In the genomic region with DNA sequence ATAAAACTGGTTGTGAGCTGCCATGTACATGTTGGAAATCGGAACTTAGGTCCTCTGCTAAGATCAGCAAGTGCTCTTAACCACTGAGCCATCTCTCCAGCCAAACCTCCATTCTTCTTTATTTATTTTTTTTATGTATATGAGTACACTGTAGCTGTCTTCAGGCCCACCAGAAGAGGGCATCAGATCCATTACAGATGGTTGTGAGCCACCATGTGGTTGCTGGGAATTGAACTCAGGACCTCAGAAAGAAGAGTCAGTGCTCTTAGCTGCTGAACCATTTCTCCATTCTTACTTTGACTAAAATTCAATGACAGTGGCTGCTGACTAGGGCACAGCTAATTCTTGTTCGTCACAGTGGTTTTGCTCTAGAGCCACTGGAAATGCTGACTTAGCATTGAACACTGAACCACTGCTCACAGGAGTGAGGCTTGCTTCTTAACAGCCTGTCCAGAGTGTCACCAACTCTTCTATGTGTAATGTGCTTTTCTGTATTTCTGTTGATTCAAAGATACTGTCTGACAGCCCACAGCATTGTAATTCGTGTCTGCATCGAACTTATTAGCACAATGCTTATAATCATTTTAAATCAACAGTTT, we compare ENCODE assay signal across 26 mouse cellular contexts. TPM values are rescaled to one million over a fixed set of nuclear protein-coding genes. Genes with fewer than 3 reads are reported as not detected.
A peak's percentile ranks its signal among the peaks of the same experiment; 100 is the strongest.
DNase-seq lines count a peak whose midpoint lies in the region; ATAC-seq and TF ChIP-seq lines count a peak whose summit lies in the region.
"Had no signal": no experiment of that assay in that cellular context is flagged by ENCODE, and none has a peak within 500 bp of the region (broad histone marks: within the 10 kb centered on the region; RNA-seq: fewer than 3 reads in every experiment).

No protein-coding gene starts in this region.

- TF ChIP-seq CTCF in hindbrain, postnatal 0 days (IDR thresholded peaks at IDR 0.05; ENCODE audit: low read depth), result peak; percentile 22; the same call in 1 of the 2 replicates
- TF ChIP-seq CTCF in liver, embryonic 14.5 days (IDR thresholded peaks at IDR 0.05; ENCODE audit: low read depth), result peak; percentile 32; the same call in 1 of the 2 replicates
- TF ChIP-seq CTCF in CH12.LX (conservative IDR thresholded peaks at IDR 0.05 in 1 of 2, IDR thresholded peaks at IDR 0.05 in 1 of 2; ENCODE audit: low read depth in 2 of 2, low read length in 2 of 2), result peak in 1 of 2 experiments; percentile 62; a peak in 2 of 4 replicates
- peak; percentile 45 for TF ChIP-seq CTCF in Patski (IDR thresholded peaks at IDR 0.05)

- CTCF ChIA-PET in Patski (lab: Charles Lee), result no interaction called here

- ATAC-seq in hindbrain, postnatal 0 days, result no peak
- ATAC-seq in liver, embryonic 14.5 days (ENCODE audit: insufficient read depth), result no peak
- no peak for ATAC-seq in Patski
- ATAC-seq: forebrain, embryonic 14.5 days; midbrain, embryonic 16.5 days had no signal

- POLR2A ChIA-PET in Patski (lab: Charles Lee), result no interaction called here

- no peaks in the 10 kb centered on the region for H3K79me2 ChIP-seq in CH12.LX (replicated peaks; ENCODE audit: control insufficient read depth, extremely low read depth, insufficient read depth, poor library complexity, severe bottlenecking)

- TF ChIP-seq POLR2A in CH12.LX (IDR thresholded peaks at IDR 0.05; ENCODE audit: low read depth, low read length), result no peak

- peaks cover 79% of the 10 kb centered on the region for H3K36me3 ChIP-seq in hindbrain, postnatal 0 days (ENCODE audit: insufficient read depth, low read length)
- H3K36me3 ChIP-seq in hindbrain, embryonic 10.5 days, result peaks cover 100% of the 10 kb centered on the region
- peaks cover 99% of the 10 kb centered on the region for H3K36me3 ChIP-seq in liver, embryonic 14.5 days (replicated peaks; ENCODE audit: control insufficient read depth, insufficient read depth, low read depth)
- H3K36me3 ChIP-seq in CH12.LX (replicated peaks in 1 of 2; ENCODE audit: control insufficient read depth in 1 of 2, insufficient read depth in 1 of 2, low read length in 1 of 2), result peaks cover 90 to 99% of the 10 kb centered on the region in 2 experiments

- H3K4me3 ChIP-seq in hindbrain, postnatal 0 days (ENCODE audit: low read length), result no peak overlapping the region
- no peak overlapping the region for H3K4me3 ChIP-seq in hindbrain, embryonic 10.5 days
- H3K4me3 ChIP-seq in liver, embryonic 14.5 days (ENCODE audit: insufficient read depth in 1 of 2, low read depth in 2 of 2, low read length in 2 of 2), result no peak overlapping the region
- H3K4me3 ChIP-seq in CH12.LX (replicated peaks in 1 of 3; ENCODE audit: low read depth in 2 of 3, low read length in 2 of 3, poor library complexity in 1 of 3), result no peak overlapping the region
- H3K4me3 ChIP-seq: embryonic facial prominence, embryonic 15.5 days; heart, embryonic 15.5 days; limb, embryonic 10.5 days; liver, embryonic 13.5 days; lung, embryonic 15.5 days had no signal

- no peak overlapping the region for H3K4me2 ChIP-seq in hindbrain, postnatal 0 days (ENCODE audit: low read depth, low read length)
- H3K4me2 ChIP-seq in liver, embryonic 14.5 days (ENCODE audit: low read depth), result no peak overlapping the region
- H3K4me2 ChIP-seq in CH12.LX (ENCODE audit: insufficient read depth, low read depth, poor library complexity, severe bottlenecking), result no peak overlapping the region
- H3K4me2 ChIP-seq: embryonic facial prominence, embryonic 15.5 days; heart, embryonic 15.5 days; hindbrain, embryonic 14.5 days; liver, embryonic 13.5 days; lung, embryonic 15.5 days had no signal

- WGBS in hindbrain, postnatal 0 days, result 89% methylated on average over 4 of the region's 4 CpGs
- 93% methylated on average over 4 of the region's 4 CpGs for WGBS in hindbrain, embryonic 10.5 days
- WGBS in liver, embryonic 14.5 days (ENCODE audit: insufficient replicate concordance), result 88% methylated on average over 4 of the region's 4 CpGs

- peak; percentile 14 for TF ChIP-seq RAD21 in CH12.LX (IDR thresholded peaks at IDR 0.05; ENCODE audit: low read depth, low read length)

- H3K27ac ChIP-seq in hindbrain, postnatal 0 days, result no peak overlapping the region
- H3K27ac ChIP-seq in hindbrain, embryonic 10.5 days, result no peak overlapping the region
- H3K27ac ChIP-seq in liver, embryonic 14.5 days, result no peak overlapping the region
- H3K27ac ChIP-seq in CH12.LX (ENCODE audit: insufficient read depth, low read depth), result no peak overlapping the region
- H3K27ac ChIP-seq: embryonic facial prominence, embryonic 15.5 days; heart, embryonic 15.5 days; hindbrain, embryonic 14.5 days; limb, embryonic 10.5 days; liver, embryonic 13.5 days; lung, embryonic 15.5 days; macrophage had no signal

- no peaks in the 10 kb centered on the region for H3K9me3 ChIP-seq in hindbrain, postnatal 0 days (ENCODE audit: low read length)
- H3K9me3 ChIP-seq in hindbrain, embryonic 10.5 days, result no peaks in the 10 kb centered on the region
- H3K9me3 ChIP-seq in liver, embryonic 14.5 days (ENCODE audit: control insufficient read depth, low read length), result no peaks in the 10 kb centered on the region
- no peaks in the 10 kb centered on the region for H3K9me3 ChIP-seq in CH12.LX (replicated peaks; ENCODE audit: low read length)
- H3K9me3 ChIP-seq: embryonic facial prominence, embryonic 15.5 days; G1E; heart, embryonic 15.5 days; limb, embryonic 10.5 days; liver, embryonic 13.5 days; lung, embryonic 15.5 days had no signal

- DNase-seq in hindbrain, postnatal 0 days (ENCODE audit: low spot score), result no peak
- no peak for DNase-seq in hindbrain, embryonic 10.5 days (ENCODE audit: low spot score)
- DNase-seq in liver, embryonic 14.5 days (ENCODE audit: low read depth in 3 of 3, low spot score in 3 of 3), result no peak
- DNase-seq in liver (no peak), CH12.LX (ENCODE audit: extremely low read depth) (no peak), Patski (ENCODE audit: low read depth, low spot score) (no peak)
- DNase-seq in thymus, postnatal 10 days (ENCODE audit: low spot score in 2 of 2), result no peak
- DNase-seq in embryo, embryonic 11 days, result no peak
- DNase-seq: adrenal gland, postnatal 10 days; cerebellum, adult 2 months; cerebellum, postnatal 36 days; gastrocnemius, postnatal 36 days; heart, postnatal 36 days; kidney, postnatal 4 days; liver, embryonic 13.5 days had no signal

- dilution Hi-C loops in CH12.LX (cut with MboI; ENCODE audit: extremely low pct_ligation_motif_present, extremely low pct_unique_long_range_greater_than_20kb, low sequenced_read_pairs), result no loop called here

- H3K4me1 ChIP-seq in hindbrain, postnatal 0 days (ENCODE audit: insufficient read depth, low read length), result no peaks in the 10 kb centered on the region
- H3K4me1 ChIP-seq in hindbrain, embryonic 10.5 days (replicated peaks), result no peaks in the 10 kb centered on the region
- H3K4me1 ChIP-seq in liver, embryonic 14.5 days (replicated peaks; ENCODE audit: control insufficient read depth in 2 of 2, insufficient read depth in 2 of 2, low read length in 1 of 2), result no peaks in the 10 kb centered on the region
- H3K4me1 ChIP-seq in CH12.LX (ENCODE audit: control insufficient read depth in 1 of 2, insufficient read depth in 2 of 2), result peaks cover 0 to 5% of the 10 kb centered on the region in 2 experiments; a peak in 2 of 4 replicates
- H3K4me1 ChIP-seq: embryonic facial prominence, embryonic 15.5 days; limb, embryonic 10.5 days; lung, embryonic 15.5 days had no signal

- no peak overlapping the region for H3K9ac ChIP-seq in hindbrain, postnatal 0 days (replicated peaks; ENCODE audit: low read length)
- H3K9ac ChIP-seq in liver, embryonic 14.5 days (replicated peaks), result no peak overlapping the region
- no peak overlapping the region for H3K9ac ChIP-seq in CH12.LX (ENCODE audit: insufficient read depth, low read depth)
- H3K9ac ChIP-seq: embryonic facial prominence, embryonic 15.5 days; heart, embryonic 15.5 days; hindbrain, embryonic 14.5 days; liver, embryonic 13.5 days; lung, embryonic 15.5 days had no signal

- H3K27me3 ChIP-seq in hindbrain, postnatal 0 days (ENCODE audit: insufficient read depth, low read length), result no peaks in the 10 kb centered on the region
- no peaks in the 10 kb centered on the region for H3K27me3 ChIP-seq in hindbrain, embryonic 10.5 days (ENCODE audit: insufficient read depth, poor library complexity, severe bottlenecking)
- H3K27me3 ChIP-seq in liver, embryonic 14.5 days (ENCODE audit: control insufficient read depth, insufficient read depth, low read length), result no peaks in the 10 kb centered on the region
- no peaks in the 10 kb centered on the region for H3K27me3 ChIP-seq in CH12.LX (replicated peaks)
- H3K27me3 ChIP-seq in Patski, result no peaks in the 10 kb centered on the region
- H3K27me3 ChIP-seq: embryonic facial prominence, embryonic 15.5 days; heart, embryonic 15.5 days; liver, embryonic 13.5 days; lung, embryonic 15.5 days had no signal

- TF ChIP-seq EP300 in liver, embryonic 14.5 days (IDR thresholded peaks at IDR 0.05; ENCODE audit: low read depth), result no peak
- TF ChIP-seq EP300 in CH12.LX (IDR thresholded peaks at IDR 0.05; ENCODE audit: low read length), result no peak

- in situ Hi-C loops in CH12.LX (cut with MboI; ENCODE audit: low pct_ligation_motif_present, low pct_unique_long_range_greater_than_20kb, low sequenced_read_pairs), result no loop called here
- in situ Hi-C loops in Patski (cut with MboI; ENCODE audit: low pct_unique_long_range_greater_than_20kb), result no loop called here

RNA-seq across cellular contexts. Expression of a gene that starts 17.8 kb away (rescaled TPM):
- not detected in 2 replicates for total RNA-seq in hindbrain, postnatal 0 days (2014; rRNA removed)
- not detected in 2 replicates for polyA plus RNA-seq in hindbrain, postnatal 0 days (2015; fragmentation: Nextera tagmentation; extraction: Ambion mirVana)
- 0.12 TPM in 1 of 2 replicates, not detected in the other for polyA plus RNA-seq in hindbrain, embryonic 10.5 days (2016; fragmentation: Nextera tagmentation; extraction: Ambion mirVana)
- 0.03 and 0.04 TPM in 2 replicates for polyA plus RNA-seq in liver, embryonic 14.5 days (2012; rRNA removed)
- 0.21 TPM in 1 of 2 replicates, not detected in the other for polyA plus RNA-seq in liver, embryonic 14.5 days (2014; fragmentation: Nextera tagmentation; extraction: Ambion mirVana)
- not detected in 2 replicates for total RNA-seq in CH12.LX (2012; rRNA removed)
- total RNA-seq in CH12.LX (2014; rRNA removed), result not detected in 2 replicates
- polyA plus RNA-seq in CH12.LX (2012; ENCODE audit: insufficient read length, low read depth), result 0.19 TPM in 1 of 2 replicates, not detected in the other
- polyA plus RNA-seq in Patski (2021), result not detected
- total RNA-seq: adrenal gland, postnatal 10 days; gastrocnemius, postnatal 36 days; heart, postnatal 36 days; layer of hippocampus, postnatal 10 days had no signal
- polyA plus RNA-seq: forebrain, embryonic 14.5 days; G1E; heart, embryonic 15.5 days; hindbrain, embryonic 14.5 days; kidney, embryonic 14.5 days; limb, embryonic 10.5 days; liver, embryonic 13.5 days; lung, embryonic 15.5 days; macrophage; midbrain, embryonic 16.5 days had no signal

RNA-seq across cellular contexts. Expression of a gene that starts 30.9 kb away (rescaled TPM):
- total RNA-seq in hindbrain, postnatal 0 days (2014; rRNA removed), result 64.4 and 69.0 TPM in 2 replicates
- 59.0 and 66.6 TPM in 2 replicates for polyA plus RNA-seq in hindbrain, postnatal 0 days (2015; fragmentation: Nextera tagmentation; extraction: Ambion mirVana)
- 79.0 and 84.9 TPM in 2 replicates for polyA plus RNA-seq in hindbrain, embryonic 10.5 days (2016; fragmentation: Nextera tagmentation; extraction: Ambion mirVana)
- polyA plus RNA-seq in liver, embryonic 14.5 days (2012; rRNA removed), result 16.3 and 19.4 TPM in 2 replicates
- polyA plus RNA-seq in liver, embryonic 14.5 days (2014; fragmentation: Nextera tagmentation; extraction: Ambion mirVana), result 23.6 and 26.7 TPM in 2 replicates
- total RNA-seq in CH12.LX (2012; rRNA removed) (59.5 and 60.3 TPM in 2 replicates), CH12.LX (2014; rRNA removed) (65.1 and 66.7 TPM in 2 replicates)
- polyA plus RNA-seq in CH12.LX (2012; ENCODE audit: insufficient read length, low read depth) (82.0 and 90.2 TPM in 2 replicates), Patski (2021) (52.5 TPM)

RNA-seq across cellular contexts. Expression of a gene that starts 57.7 kb away (rescaled TPM):
- total RNA-seq in hindbrain, postnatal 0 days (2014; rRNA removed), result 5.6 and 10.7 TPM in 2 replicates
- polyA plus RNA-seq in hindbrain, postnatal 0 days (2015; fragmentation: Nextera tagmentation; extraction: Ambion mirVana), result 1.9 and 2.8 TPM in 2 replicates
- polyA plus RNA-seq in hindbrain, embryonic 10.5 days (2016; fragmentation: Nextera tagmentation; extraction: Ambion mirVana), result 10.8 and 11.0 TPM in 2 replicates
- 103 and 114 TPM in 2 replicates for polyA plus RNA-seq in liver, embryonic 14.5 days (2012; rRNA removed)
- polyA plus RNA-seq in liver, embryonic 14.5 days (2014; fragmentation: Nextera tagmentation; extraction: Ambion mirVana), result 71.6 and 80.9 TPM in 2 replicates
- total RNA-seq in CH12.LX (2012; rRNA removed) (1.5 and 2.2 TPM in 2 replicates), CH12.LX (2014; rRNA removed) (0.54 and 0.62 TPM in 2 replicates)
- polyA plus RNA-seq in CH12.LX (2012; ENCODE audit: insufficient read length, low read depth) (0.91 and 0.98 TPM in 2 replicates), Patski (2021) (6.0 TPM)
